Mouse (Mus musculus): ENCODE measurements at regions not wholly inside any gene's neighbourhood (a gene's known extent, or its start where the extent isn't known, plus 50 kb on each side); places are given as distances from the start of the nearest gene placed in this dataset.

- WGBS: 74% methylated on average over 12 of the region's 12 CpGs
- no peaks in the 10 kb centered on the region for H3K4me1 ChIP-seq (ENCODE audit: insufficient read depth)
- ATAC-seq: no peak
Measured at GRCm38 (mm10) chr4:4556126-4556525, 237.0 kb downstream of the Impad1 start.

DNA sequence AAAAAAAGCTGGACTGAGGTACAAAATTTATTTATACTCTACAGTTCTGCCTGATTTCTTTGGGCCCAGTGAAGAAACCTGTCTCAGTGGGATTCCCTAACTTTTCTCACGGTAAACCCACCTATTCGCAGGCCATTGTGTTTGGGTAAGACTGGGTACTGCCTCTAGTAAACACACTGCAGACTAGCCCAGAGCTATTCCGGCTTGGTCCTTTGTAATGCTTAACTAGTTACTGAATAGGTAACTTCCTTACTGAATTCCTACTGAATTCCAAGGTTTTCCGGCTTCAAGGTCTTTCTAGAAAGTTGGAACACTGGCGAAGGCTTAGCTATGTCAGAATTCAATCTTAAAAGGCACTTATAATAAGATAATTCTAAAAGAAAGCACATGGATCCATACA lies 242.9 kb downstream of the Impad1 start:
- WGBS: 87% methylated on average over 5 of the region's 5 CpGs
- no peaks in the 10 kb centered on the region for H3K36me3 ChIP-seq (ENCODE audit: insufficient read depth)
- no peak for ATAC-seq
- no peak overlapping the region for H3K4me2 ChIP-seq (ENCODE audit: low read depth)
- H3K27me3 ChIP-seq (ENCODE audit: insufficient read depth, low read length): no peaks in the 10 kb centered on the region
- no peak overlapping the region for H3K4me3 ChIP-seq (ENCODE audit: low read depth, low read length)
- no peak overlapping the region for H3K9ac ChIP-seq
- no peaks in the 10 kb centered on the region for H3K9me3 ChIP-seq (ENCODE audit: low read length)
- H3K27ac ChIP-seq (ENCODE audit: low read depth, low read length): no peak overlapping the region
- TF ChIP-seq CTCF (IDR thresholded peaks at IDR 0.05; ENCODE audit: low read depth): no peak
- DNase-seq: no peak
- no peaks in the 10 kb centered on the region for H3K4me1 ChIP-seq (ENCODE audit: insufficient read depth)

More at GRCm38 (mm10) chr4:4556126-4556525, 237.0 kb downstream of the Impad1 start:
- Histone ChIP-seq H3K27ac (ENCODE audit: low read depth, low read length) (no peak overlapping the region), H3K9me3 (ENCODE audit: low read length) (no peaks in the 10 kb centered on the region), H3K4me2 (ENCODE audit: low read depth) (no peak overlapping the region), H3K27me3 (ENCODE audit: insufficient read depth, low read length) (no peaks in the 10 kb centered on the region), H3K4me3 (ENCODE audit: low read depth, low read length) (no peak overlapping the region), H3K36me3 (ENCODE audit: insufficient read depth) (no peaks in the 10 kb centered on the region), H3K9ac (no peak overlapping the region)
- DNase-seq: no peak
- no peak for TF ChIP-seq CTCF (IDR thresholded peaks at IDR 0.05; ENCODE audit: low read depth)

GRCm38 (mm10) chr4:4549893-4550292 lies 243.3 kb downstream of the Impad1 start:
- ATAC-seq (no peak), DNase-seq (no peak)
- Histone ChIP-seq H3K9me3 (ENCODE audit: low read length) (no peaks in the 10 kb centered on the region), H3K9ac (no peak overlapping the region), H3K4me3 (ENCODE audit: low read depth, low read length) (no peak overlapping the region), H3K36me3 (ENCODE audit: insufficient read depth) (no peaks in the 10 kb centered on the region), H3K27ac (ENCODE audit: low read depth, low read length) (no peak overlapping the region), H3K4me1 (ENCODE audit: insufficient read depth) (no peaks in the 10 kb centered on the region), H3K27me3 (ENCODE audit: insufficient read depth, low read length) (no peaks in the 10 kb centered on the region), H3K4me2 (ENCODE audit: low read depth) (no peak overlapping the region)
- TF ChIP-seq CTCF (IDR thresholded peaks at IDR 0.05; ENCODE audit: low read depth): no peak
- WGBS: 82% methylated on average over 4 of the region's 4 CpGs

DNA sequence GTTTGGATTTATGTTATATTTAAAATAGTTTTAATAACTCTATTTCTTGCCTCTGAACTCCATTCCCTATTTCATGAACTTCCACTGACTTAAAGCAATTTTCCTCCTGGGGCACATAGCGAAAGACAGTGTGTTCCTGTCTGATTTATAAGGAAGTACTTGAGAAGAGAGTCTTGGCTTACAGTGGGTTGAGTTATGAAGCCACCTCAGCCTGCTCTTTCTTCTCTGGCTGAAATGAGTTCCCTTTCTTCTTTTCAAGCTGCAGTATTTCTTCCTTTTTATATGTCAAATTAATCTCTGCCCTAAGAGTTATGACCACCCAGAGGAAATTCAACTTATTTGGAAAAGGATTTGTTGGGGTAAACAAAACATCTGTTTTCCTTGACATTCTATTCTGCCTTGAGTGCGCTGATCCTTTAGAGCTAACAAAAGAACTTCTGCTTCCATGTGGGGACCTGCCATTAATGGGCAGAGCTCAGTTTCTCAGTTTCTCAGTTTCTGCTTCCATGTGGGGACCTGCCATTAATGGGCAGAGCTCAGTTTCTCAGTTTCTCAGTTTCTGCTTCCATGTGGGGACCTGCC lies 255.9 kb downstream of the Impad1 start:
- ATAC-seq (no peak), DNase-seq (no peak)
- no peak overlapping the region for H3K4me3 ChIP-seq (ENCODE audit: low read depth, low read length)
- no peaks in the 10 kb centered on the region for H3K27me3 ChIP-seq (ENCODE audit: insufficient read depth, low read length)
- no peak overlapping the region for H3K27ac ChIP-seq (ENCODE audit: low read depth, low read length)
- no peaks in the 10 kb centered on the region for H3K9me3 ChIP-seq (ENCODE audit: low read length)
- no peaks in the 10 kb centered on the region for H3K36me3 ChIP-seq (ENCODE audit: insufficient read depth)
- TF ChIP-seq CTCF (IDR thresholded peaks at IDR 0.05; ENCODE audit: low read depth): no peak
- WGBS: 81% methylated on average over 2 of the region's 2 CpGs
- H3K4me1 ChIP-seq (ENCODE audit: insufficient read depth): no peaks in the 10 kb centered on the region
- no peak overlapping the region for H3K9ac ChIP-seq
- no peak overlapping the region for H3K4me2 ChIP-seq (ENCODE audit: low read depth)

- no peak overlapping the region for H3K4me2 ChIP-seq (ENCODE audit: low read depth)
- no peaks in the 10 kb centered on the region for H3K9me3 ChIP-seq (ENCODE audit: low read length)
- no peak for ATAC-seq
- 85% methylated on average over 4 of the region's 4 CpGs for WGBS
- TF ChIP-seq CTCF (IDR thresholded peaks at IDR 0.05; ENCODE audit: low read depth): no peak
- no peaks in the 10 kb centered on the region for H3K36me3 ChIP-seq (ENCODE audit: insufficient read depth)
- H3K4me1 ChIP-seq (ENCODE audit: insufficient read depth): no peaks in the 10 kb centered on the region
- no peaks in the 10 kb centered on the region for H3K27me3 ChIP-seq (ENCODE audit: insufficient read depth, low read length)
- no peak for DNase-seq
- no peak overlapping the region for H3K9ac ChIP-seq
- no peak overlapping the region for H3K4me3 ChIP-seq (ENCODE audit: low read depth, low read length)
- no peak overlapping the region for H3K27ac ChIP-seq (ENCODE audit: low read depth, low read length)
Measured at GRCm38 (mm10) chr4:4532196-4532595, 261.0 kb downstream of the Impad1 start.

- ATAC-seq (no peak), DNase-seq (no peak)
- Histone ChIP-seq H3K27ac (ENCODE audit: low read depth, low read length) (no peak overlapping the region), H3K27me3 (ENCODE audit: insufficient read depth, low read length) (no peaks in the 10 kb centered on the region), H3K4me2 (ENCODE audit: low read depth) (no peak overlapping the region), H3K4me3 (ENCODE audit: low read depth, low read length) (no peak overlapping the region), H3K36me3 (ENCODE audit: insufficient read depth) (no peaks in the 10 kb centered on the region), H3K9ac (no peak overlapping the region), H3K4me1 (ENCODE audit: insufficient read depth) (no peaks in the 10 kb centered on the region), H3K9me3 (ENCODE audit: low read length) (no peaks in the 10 kb centered on the region)
- no peak for TF ChIP-seq CTCF (IDR thresholded peaks at IDR 0.05; ENCODE audit: low read depth)
- WGBS: 90% methylated on average over 12 of the region's 12 CpGs
Measured at GRCm38 (mm10) chr4:4528311-4528710, 264.8 kb downstream of the Impad1 start.

GRCm38 (mm10) chr4:4521757-4522156 lies 271.4 kb downstream of the Impad1 start:
- TF ChIP-seq CTCF (IDR thresholded peaks at IDR 0.05; ENCODE audit: low read depth): no peak
- ATAC-seq: no peak

More at GRCm38 (mm10) chr4:4521757-4522156, 271.4 kb downstream of the Impad1 start:
- Histone ChIP-seq H3K4me1 (ENCODE audit: insufficient read depth) (no peaks in the 10 kb centered on the region), H3K4me2 (ENCODE audit: low read depth) (no peak overlapping the region), H3K4me3 (ENCODE audit: low read depth, low read length) (no peak overlapping the region), H3K27me3 (ENCODE audit: insufficient read depth, low read length) (no peaks in the 10 kb centered on the region), H3K36me3 (ENCODE audit: insufficient read depth) (no peaks in the 10 kb centered on the region), H3K9ac (no peak overlapping the region), H3K9me3 (ENCODE audit: low read length) (no peaks in the 10 kb centered on the region), H3K27ac (ENCODE audit: low read depth, low read length) (no peak overlapping the region)
- WGBS: 76% methylated on average over 2 of the region's 2 CpGs
- no peak for DNase-seq
